Mouse (Mus musculus) urinary bladder, adult 18-20 months (tissue): ENCODE measurements around the gene Dlec1.
A peak's percentile ranks its signal among the peaks of the same experiment; 100 is the strongest.

Source experiments
- DNase-seq, 2 experiments: peaks; one replicate each; pipeline ENCODE4 v3.0.0; 2022; ENCODE audit warnings: low spot score in 2 of 2, mixed read lengths in 2 of 2

The Dlec1 gene

GRCm38 (mm10) chr9:119101992-119102782 lies at the start of gene Dlec1:
Gene Dlec1, plus strand, starts transcription at chr9:119102478.
- DNase-seq: peak; percentile 57 to 65

DNA sequence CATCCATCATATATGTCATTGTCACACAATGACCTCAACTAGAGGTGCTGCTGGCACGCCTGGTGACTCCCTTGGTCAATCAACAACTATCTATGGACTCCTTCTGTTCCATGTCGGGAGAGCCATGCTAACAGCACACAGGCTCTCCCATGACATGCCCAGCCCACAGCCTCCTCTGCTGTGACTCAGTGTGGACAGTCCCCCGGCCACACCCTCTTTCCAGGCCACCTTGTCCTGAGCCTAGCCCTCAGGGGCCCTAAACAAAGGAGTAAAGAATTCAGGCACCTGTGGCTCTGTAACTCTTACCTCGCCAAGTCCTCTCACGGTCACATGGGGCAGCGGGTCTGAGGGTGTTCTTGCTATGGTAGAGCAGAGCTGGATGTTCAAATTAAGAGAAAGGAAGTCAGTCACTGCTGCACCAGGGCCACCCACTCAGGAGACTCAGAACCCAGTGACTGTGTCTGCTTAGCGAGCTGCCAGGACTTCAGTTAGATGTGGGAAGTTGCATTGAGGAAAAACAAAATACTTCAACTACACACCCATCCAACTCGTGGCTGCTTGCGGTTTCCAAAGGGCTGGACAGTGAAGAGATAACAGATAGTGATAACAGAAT lies 48.2 kb upstream of the Dlec1 start:
- DNase-seq: no peak

DNA sequence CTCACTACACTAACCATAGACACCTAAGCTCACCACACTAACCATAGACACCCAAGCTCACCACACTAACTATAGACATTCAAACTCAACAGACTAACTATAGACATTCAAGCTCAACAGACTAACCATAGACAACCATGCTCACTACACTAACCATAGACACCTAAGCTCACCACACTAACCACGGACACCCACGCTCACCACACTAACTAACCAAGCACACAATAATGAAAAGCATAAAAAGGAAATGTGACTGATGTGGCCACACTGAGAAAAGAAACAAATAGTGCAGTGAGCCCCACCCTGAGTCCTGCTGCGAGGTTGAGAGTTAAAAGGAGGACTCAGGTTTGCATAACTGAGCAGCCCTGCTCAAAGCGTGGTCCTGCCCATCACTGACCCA lies 46.9 kb upstream of the Dlec1 start:
- DNase-seq: no peak

- no peak for DNase-seq
Observed at GRCm38 (mm10) chr9:119058245-119058644, 44.0 kb upstream of the Dlec1 start.

- no peak for DNase-seq
Observed at GRCm38 (mm10) chr9:119060701-119061100, 41.6 kb upstream of the Dlec1 start.

GRCm38 (mm10) chr9:119063036-119063644 lies 39.1 kb upstream of the Dlec1 start:
- DNase-seq: no peak

- no peak for DNase-seq
Observed at GRCm38 (mm10) chr9:119064296-119064695, 38.0 kb upstream of the Dlec1 start.

GRCm38 (mm10) chr9:119067601-119068000 lies 34.7 kb upstream of the Dlec1 start:
- peak in 1 of 2 experiments; percentile 65 for DNase-seq

DNA sequence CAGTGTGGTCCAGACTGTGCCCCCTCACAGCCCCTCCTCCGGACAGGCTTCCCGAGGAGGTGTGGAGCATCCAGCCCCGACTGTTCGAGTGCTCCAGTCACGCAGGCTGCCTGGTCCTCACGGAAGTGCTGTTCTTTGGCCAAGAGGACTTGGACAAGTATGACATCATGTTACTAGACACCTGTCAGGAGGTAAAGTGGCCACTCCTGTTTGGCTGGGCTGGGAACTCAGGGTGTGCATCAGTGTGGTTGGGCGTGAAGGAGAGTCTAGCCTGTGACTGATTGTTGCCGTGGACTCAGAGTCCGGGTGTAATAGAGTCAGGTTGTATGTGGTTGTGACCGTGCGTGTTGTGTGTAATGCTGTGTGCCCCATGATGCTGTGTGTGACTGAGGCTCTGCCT lies 34.0 kb upstream of the Dlec1 start:
- no peak for DNase-seq

DNA sequence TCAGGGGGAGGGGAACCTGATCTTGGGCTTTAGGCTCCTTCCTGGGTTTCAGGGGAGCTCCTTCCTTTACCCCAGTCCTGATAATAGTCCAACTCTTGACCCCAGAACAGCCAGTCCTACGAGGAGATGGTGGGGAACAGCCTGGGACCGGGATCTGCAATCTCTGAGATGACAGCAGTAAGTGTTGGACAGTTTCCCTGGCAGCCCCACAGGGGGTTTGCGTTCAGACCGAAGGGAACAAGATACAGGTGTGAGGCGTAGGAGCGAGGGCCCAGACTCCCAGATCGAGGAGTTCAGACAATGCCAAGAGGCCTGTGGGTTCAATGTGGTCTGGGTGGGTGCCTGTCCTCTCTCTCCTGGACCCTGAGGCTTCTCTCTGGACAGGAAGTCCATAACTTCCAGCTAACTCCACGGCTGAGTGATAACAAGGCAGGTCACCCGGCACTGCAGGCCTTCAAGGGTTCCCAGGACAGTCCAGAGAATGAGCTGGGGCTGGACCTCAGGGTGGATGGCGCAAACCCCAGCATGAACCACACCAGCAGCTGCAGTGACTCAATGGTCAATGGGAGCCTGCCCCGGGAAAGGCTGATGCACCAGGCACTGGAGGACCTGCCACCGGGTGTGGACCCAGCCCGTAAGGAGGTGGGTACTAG lies 32.0 kb upstream of the Dlec1 start:
- DNase-seq: no peak

- DNase-seq: no peak
Observed at GRCm38 (mm10) chr9:119071786-119072185, 30.5 kb upstream of the Dlec1 start.

- DNase-seq: no peak
Observed at GRCm38 (mm10) chr9:119073184-119073895, 28.9 kb upstream of the Dlec1 start.

DNA sequence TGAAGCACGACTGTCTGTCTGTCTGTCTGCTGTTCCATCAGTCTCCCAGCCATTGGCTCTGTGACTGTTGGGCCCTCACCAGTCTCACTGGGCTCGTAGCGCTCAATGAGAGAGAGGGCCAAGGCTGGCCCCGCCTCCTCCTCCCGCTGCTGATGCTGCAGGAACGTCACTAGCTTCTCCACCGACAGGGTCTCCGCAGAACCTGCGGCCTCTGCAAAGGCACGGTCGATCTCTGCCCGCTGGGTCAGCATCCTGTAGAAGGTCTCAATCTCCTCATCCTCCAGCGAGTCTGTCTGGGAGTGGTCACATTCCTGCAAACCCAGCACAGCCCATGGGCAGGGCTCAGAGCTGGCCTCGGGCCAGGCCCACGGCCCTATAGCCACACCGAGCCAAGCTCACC lies 26.6 kb upstream of the Dlec1 start:
- DNase-seq: no peak

DNA sequence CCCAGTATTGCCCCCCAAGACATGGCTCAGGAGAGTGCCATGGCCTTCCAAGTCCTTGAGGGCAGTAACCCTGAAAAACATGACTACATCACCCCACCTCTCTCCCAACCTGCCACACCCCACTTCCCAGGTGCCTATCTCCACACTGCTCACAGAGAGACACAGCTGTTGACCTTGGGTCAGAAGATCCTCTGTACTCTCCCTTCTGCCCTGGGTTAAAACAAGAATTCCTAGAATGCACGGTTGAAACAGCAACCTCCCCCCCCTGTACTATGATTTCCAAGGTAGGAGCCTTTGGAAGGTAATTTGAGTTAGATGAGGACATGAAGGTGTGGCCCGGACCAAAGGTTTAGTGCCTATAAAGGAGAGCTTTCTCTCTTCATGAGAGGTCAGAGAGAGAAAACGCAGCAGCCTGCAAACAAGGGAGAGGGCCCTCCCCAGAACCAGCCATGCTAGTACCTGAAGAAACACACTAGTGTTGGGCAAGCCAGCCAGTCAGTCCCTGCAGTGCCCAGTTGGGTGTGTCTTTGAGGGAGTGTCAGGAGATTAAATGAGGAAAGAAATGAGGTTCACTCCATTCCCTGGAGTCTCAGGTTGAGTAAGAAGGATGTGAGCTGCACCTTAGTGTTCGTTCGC lies 22.1 kb upstream of the Dlec1 start:
- DNase-seq: no peak

DNA sequence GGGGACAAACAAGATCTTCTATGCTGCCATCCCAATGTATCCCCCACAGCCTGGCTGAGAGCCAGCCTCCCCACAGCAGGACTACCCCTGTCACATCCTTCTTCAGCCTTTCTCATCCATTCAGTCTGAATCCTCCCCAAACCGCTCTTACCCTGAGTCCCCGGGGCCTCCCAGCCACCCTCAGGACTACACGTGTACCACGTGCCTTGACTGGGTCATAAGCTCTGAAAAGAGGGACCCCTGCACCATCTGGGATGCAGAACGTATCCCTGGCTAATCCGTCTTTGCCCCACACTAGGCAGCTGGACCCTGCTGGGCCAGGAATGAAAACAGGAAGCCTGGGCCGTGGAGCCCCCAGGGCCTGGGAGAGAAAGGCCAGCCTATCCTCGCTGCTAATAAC lies 20.2 kb upstream of the Dlec1 start:
- no peak for DNase-seq

DNA sequence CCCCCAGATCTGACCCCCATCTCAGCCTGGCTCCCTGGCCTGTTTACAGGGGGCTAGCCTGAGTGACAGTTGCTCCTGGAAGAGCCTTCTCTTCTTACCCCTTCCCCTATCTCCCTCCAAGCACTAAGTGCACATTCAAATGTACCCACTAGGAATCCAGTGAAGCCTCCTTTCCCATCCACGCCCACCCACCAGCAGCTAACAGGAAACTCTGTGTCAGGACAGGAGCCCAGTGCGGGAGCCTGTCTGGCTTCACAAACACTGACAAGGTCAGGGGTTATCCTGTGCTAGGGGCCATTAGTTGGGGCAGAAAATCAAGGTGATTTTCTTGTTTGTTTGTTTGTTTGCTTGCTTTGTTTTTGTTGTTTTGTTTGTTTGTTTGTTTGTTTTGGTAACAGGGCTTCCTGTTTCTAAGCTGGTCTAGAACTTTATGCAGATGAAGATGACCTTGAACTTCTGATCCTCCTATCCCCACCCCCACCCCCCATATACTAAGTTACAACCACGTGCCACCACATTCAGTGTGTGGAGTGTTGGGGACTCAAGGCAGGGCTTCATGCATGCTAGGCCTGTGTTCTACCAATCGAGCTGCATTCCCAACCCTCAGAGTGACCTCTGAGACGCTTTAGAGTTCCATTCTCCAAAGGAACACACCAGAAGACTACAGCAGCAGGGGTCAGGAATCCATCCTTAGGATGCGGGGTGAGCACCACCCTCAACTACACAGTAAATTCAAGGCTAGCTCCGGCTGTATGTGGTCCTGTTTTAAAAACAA lies 19.4 kb upstream of the Dlec1 start:
- no peak for DNase-seq

- no peak for DNase-seq
Observed at GRCm38 (mm10) chr9:119083966-119084365, 18.3 kb upstream of the Dlec1 start.

DNA sequence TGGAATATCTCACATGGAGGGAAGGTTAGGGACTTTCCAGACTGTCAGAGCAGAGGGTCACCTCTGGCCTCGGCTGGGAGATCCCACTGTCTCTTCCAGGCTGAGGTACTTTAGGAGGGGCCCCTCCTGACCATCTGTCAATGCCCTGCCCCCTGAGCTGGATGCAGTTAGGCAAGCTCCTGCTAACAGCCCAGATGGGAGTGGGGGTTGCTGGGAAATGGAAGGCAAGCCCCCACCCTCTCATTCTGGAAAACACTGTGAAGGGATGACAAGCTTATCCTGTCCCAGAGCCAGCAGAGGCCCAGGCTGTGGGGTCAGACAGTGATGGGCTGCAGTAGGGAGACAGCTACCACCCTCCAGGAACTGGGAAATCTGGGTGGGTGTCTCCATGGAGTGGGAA lies 15.8 kb upstream of the Dlec1 start:
- DNase-seq: no peak

GRCm38 (mm10) chr9:119087309-119087708 lies 15.0 kb upstream of the Dlec1 start:
- DNase-seq: no peak

- DNase-seq: peak; percentile 93 to 98
Observed at GRCm38 (mm10) chr9:119088148-119088801, 14.0 kb upstream of the Dlec1 start.
